Mouse (Mus musculus): Measurements from ENCODE around the gene Slit3. TPM values are rescaled to one million over a fixed set of nuclear protein-coding genes. Genes with fewer than 3 reads are reported as not detected.

The Slit3 gene
- polyA plus RNA-seq, 2 experiments: 0.20 to 0.23 TPM

- Histone ChIP-seq H3K9ac (replicated peaks) (no peak overlapping the region), H3K9me3 (ENCODE audit: control insufficient read depth, low read length) (no peaks in the 10 kb centered on the region), H3K4me3 (ENCODE audit: insufficient read depth in 1 of 2, low read depth in 2 of 2, low read length in 2 of 2) (no peak overlapping the region), H3K4me2 (ENCODE audit: low read depth) (no peak overlapping the region), H3K27ac (no peak overlapping the region), H3K27me3 (ENCODE audit: control insufficient read depth, insufficient read depth, low read length) (no peaks in the 10 kb centered on the region), H3K36me3 (replicated peaks; ENCODE audit: control insufficient read depth, insufficient read depth, low read depth) (no peaks in the 10 kb centered on the region), H3K4me1 (replicated peaks; ENCODE audit: control insufficient read depth in 2 of 2, insufficient read depth in 2 of 2, low read length in 1 of 2) (no peaks in the 10 kb centered on the region)
- no peak for ATAC-seq (ENCODE audit: insufficient read depth)
- no peak for DNase-seq (ENCODE audit: low read depth in 3 of 3, low spot score in 3 of 3)
- 57% methylated on average over 6 of the region's 6 CpGs for WGBS (ENCODE audit: insufficient replicate concordance)
- TF ChIP-seq CTCF (IDR thresholded peaks at IDR 0.05; ENCODE audit: low read depth) (no peak), EP300 (IDR thresholded peaks at IDR 0.05; ENCODE audit: low read depth) (no peak)
Observed at GRCm38 (mm10) chr11:35687316-35687715, 566.3 kb downstream of the Slit3 start.

GRCm38 (mm10) chr11:35690515-35691281 is 569.7 kb downstream of the Slit3 start:
- 53% methylated on average over 7 of the region's 7 CpGs for WGBS (ENCODE audit: insufficient replicate concordance)
- no peak for DNase-seq (ENCODE audit: low read depth in 3 of 3, low spot score in 3 of 3)
- H3K36me3 ChIP-seq (replicated peaks; ENCODE audit: control insufficient read depth, insufficient read depth, low read depth): no peaks in the 10 kb centered on the region

DNA sequence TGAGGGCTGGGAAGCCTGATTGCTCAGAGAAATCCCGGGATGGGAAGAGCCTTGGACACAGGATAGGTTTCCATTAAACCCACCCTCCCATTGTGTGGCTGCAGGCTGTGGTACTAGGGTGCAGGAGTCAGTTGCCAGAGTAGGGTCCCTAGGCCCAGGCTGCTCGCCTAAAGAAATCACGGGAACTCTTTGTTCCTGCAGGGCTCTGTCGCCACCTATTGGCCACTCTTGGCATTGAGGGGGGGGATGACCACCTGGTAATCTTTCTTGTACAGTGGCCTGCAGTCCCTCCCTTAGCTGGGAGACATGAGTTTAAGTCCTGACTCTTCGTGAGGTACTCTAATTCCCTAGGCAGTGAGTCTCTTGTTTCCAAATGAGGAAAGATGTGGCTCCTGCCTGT is 572.1 kb downstream of the Slit3 start:
- DNase-seq (ENCODE audit: low read depth in 3 of 3, low spot score in 3 of 3) (peak in 2 of 3 experiments; percentile 2 to 3), ATAC-seq (ENCODE audit: insufficient read depth) (no peak)
- Histone ChIP-seq H3K4me1 (replicated peaks; ENCODE audit: control insufficient read depth in 2 of 2, insufficient read depth in 2 of 2, low read length in 1 of 2) (no peaks in the 10 kb centered on the region), H3K9me3 (ENCODE audit: control insufficient read depth, low read length) (no peaks in the 10 kb centered on the region), H3K36me3 (replicated peaks; ENCODE audit: control insufficient read depth, insufficient read depth, low read depth) (no peaks in the 10 kb centered on the region), H3K27ac (no peak overlapping the region), H3K4me2 (ENCODE audit: low read depth) (no peak overlapping the region), H3K9ac (replicated peaks) (no peak overlapping the region), H3K27me3 (ENCODE audit: control insufficient read depth, insufficient read depth, low read length) (no peaks in the 10 kb centered on the region), H3K4me3 (ENCODE audit: insufficient read depth in 1 of 2, low read depth in 2 of 2, low read length in 2 of 2) (no peak overlapping the region)
- 15% methylated on average over 5 of the region's 5 CpGs for WGBS (ENCODE audit: insufficient replicate concordance)
- TF ChIP-seq EP300 (IDR thresholded peaks at IDR 0.05; ENCODE audit: low read depth): no peak
- peak; percentile 85 for TF ChIP-seq CTCF (IDR thresholded peaks at IDR 0.05; ENCODE audit: low read depth)

More at GRCm38 (mm10) chr11:35690515-35691281, 569.7 kb downstream of the Slit3 start:
- Histone ChIP-seq H3K4me3 (ENCODE audit: insufficient read depth in 1 of 2, low read depth in 2 of 2, low read length in 2 of 2) (no peak overlapping the region), H3K27me3 (ENCODE audit: control insufficient read depth, insufficient read depth, low read length) (no peaks in the 10 kb centered on the region), H3K9me3 (ENCODE audit: control insufficient read depth, low read length) (no peaks in the 10 kb centered on the region), H3K4me1 (replicated peaks; ENCODE audit: control insufficient read depth in 2 of 2, insufficient read depth in 2 of 2, low read length in 1 of 2) (no peaks in the 10 kb centered on the region), H3K4me2 (ENCODE audit: low read depth) (no peak overlapping the region), H3K27ac (no peak overlapping the region), H3K9ac (replicated peaks) (no peak overlapping the region)
- no peak for ATAC-seq (ENCODE audit: insufficient read depth)
- TF ChIP-seq EP300 (IDR thresholded peaks at IDR 0.05; ENCODE audit: low read depth): no peak
- TF ChIP-seq CTCF (IDR thresholded peaks at IDR 0.05; ENCODE audit: low read depth): no peak

- no peak for DNase-seq (ENCODE audit: low read depth in 3 of 3, low spot score in 3 of 3)
Observed at GRCm38 (mm10) chr11:35693625-35694024, 572.6 kb downstream of the Slit3 start.

DNA sequence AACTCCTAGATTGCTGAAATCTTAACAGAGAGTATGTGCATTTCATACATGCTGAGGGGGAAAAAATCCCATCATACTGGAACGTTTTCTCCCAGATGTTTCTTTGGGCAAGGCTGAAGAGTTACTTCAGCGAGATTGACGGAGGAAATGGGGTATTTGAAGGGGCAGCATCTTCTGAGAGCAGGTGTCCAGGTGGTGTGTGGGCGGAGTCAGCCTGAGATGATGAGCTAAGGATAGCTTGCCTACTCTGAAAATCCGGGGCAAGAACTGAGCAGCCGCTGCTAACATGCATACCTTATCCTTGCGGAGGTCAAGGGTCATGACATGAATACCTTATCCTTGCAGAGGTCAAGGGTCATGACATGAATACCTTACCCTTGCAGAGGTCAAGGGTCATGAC is 576.5 kb downstream of the Slit3 start:
- Histone ChIP-seq H3K4me2 (ENCODE audit: low read depth) (no peak overlapping the region), H3K36me3 (replicated peaks; ENCODE audit: control insufficient read depth, insufficient read depth, low read depth) (no peaks in the 10 kb centered on the region), H3K4me1 (replicated peaks; ENCODE audit: control insufficient read depth in 2 of 2, insufficient read depth in 2 of 2, low read length in 1 of 2) (no peaks in the 10 kb centered on the region), H3K27me3 (ENCODE audit: control insufficient read depth, insufficient read depth, low read length) (no peaks in the 10 kb centered on the region), H3K9me3 (ENCODE audit: control insufficient read depth, low read length) (no peaks in the 10 kb centered on the region), H3K27ac (no peak overlapping the region), H3K9ac (replicated peaks) (no peak overlapping the region), H3K4me3 (ENCODE audit: insufficient read depth in 1 of 2, low read depth in 2 of 2, low read length in 2 of 2) (no peak overlapping the region)
- no peak for DNase-seq (ENCODE audit: low read depth in 3 of 3, low spot score in 3 of 3)
- ATAC-seq (ENCODE audit: insufficient read depth): no peak
- 66% methylated on average over 7 of the region's 7 CpGs for WGBS (ENCODE audit: insufficient replicate concordance)
- TF ChIP-seq CTCF (IDR thresholded peaks at IDR 0.05; ENCODE audit: low read depth) (no peak), EP300 (IDR thresholded peaks at IDR 0.05; ENCODE audit: low read depth) (no peak)

More at GRCm38 (mm10) chr11:35693625-35694024, 572.6 kb downstream of the Slit3 start:
- no peak overlapping the region for H3K4me3 ChIP-seq (ENCODE audit: insufficient read depth in 1 of 2, low read depth in 2 of 2, low read length in 2 of 2)
- no peak for ATAC-seq (ENCODE audit: insufficient read depth)
- TF ChIP-seq EP300 (IDR thresholded peaks at IDR 0.05; ENCODE audit: low read depth) (no peak), CTCF (IDR thresholded peaks at IDR 0.05; ENCODE audit: low read depth) (no peak)
- no peaks in the 10 kb centered on the region for H3K36me3 ChIP-seq (replicated peaks; ENCODE audit: control insufficient read depth, insufficient read depth, low read depth)
- WGBS (ENCODE audit: insufficient replicate concordance): 68% methylated on average over 7 of the region's 7 CpGs
- no peak overlapping the region for H3K4me2 ChIP-seq (ENCODE audit: low read depth)
- no peak overlapping the region for H3K27ac ChIP-seq
- no peaks in the 10 kb centered on the region for H3K9me3 ChIP-seq (ENCODE audit: control insufficient read depth, low read length)
- H3K4me1 ChIP-seq (replicated peaks; ENCODE audit: control insufficient read depth in 2 of 2, insufficient read depth in 2 of 2, low read length in 1 of 2): no peaks in the 10 kb centered on the region
- H3K9ac ChIP-seq (replicated peaks): no peak overlapping the region
- no peaks in the 10 kb centered on the region for H3K27me3 ChIP-seq (ENCODE audit: control insufficient read depth, insufficient read depth, low read length)

Measured in liver, embryonic 14.5 days (tissue).